Mouse (Mus musculus): ENCODE results near the gene Kcna1.

The Kcna1 gene

GRCm38 (mm10) chr6:126646381-126646780 lies at the start of gene Kcna1:
Gene Kcna1 (minus strand): TSS chr6:126646384.
- no peak for DNase-seq (ENCODE audit: low spot score in 2 of 2)

- no peak for DNase-seq (ENCODE audit: low spot score in 2 of 2)
Observed at GRCm38 (mm10) chr6:126687120-126687519, 40.9 kb upstream of the Kcna1 start.

- no peak for DNase-seq (ENCODE audit: low spot score in 2 of 2)
Observed at GRCm38 (mm10) chr6:126685135-126685534, 39.0 kb upstream of the Kcna1 start.

- DNase-seq (ENCODE audit: low spot score in 2 of 2): no peak
Observed at GRCm38 (mm10) chr6:126678961-126679360, 32.8 kb upstream of the Kcna1 start.

- no peak for DNase-seq (ENCODE audit: low spot score in 2 of 2)
Observed at GRCm38 (mm10) chr6:126667001-126667400, 20.8 kb upstream of the Kcna1 start.

- no peak for DNase-seq (ENCODE audit: low spot score in 2 of 2)
Observed at GRCm38 (mm10) chr6:126666091-126666490, 19.9 kb upstream of the Kcna1 start.

GRCm38 (mm10) chr6:126664569-126664968 lies 18.4 kb upstream of the Kcna1 start:
- no peak for DNase-seq (ENCODE audit: low spot score in 2 of 2)

- DNase-seq (ENCODE audit: low spot score in 2 of 2): no peak
Observed at GRCm38 (mm10) chr6:126657646-126658394, 11.6 kb upstream of the Kcna1 start.

GRCm38 (mm10) chr6:126653561-126653960 lies 7.4 kb upstream of the Kcna1 start:
- DNase-seq (ENCODE audit: low spot score in 2 of 2): no peak

GRCm38 (mm10) chr6:126645644-126646358 lies 383 bp downstream of the Kcna1 start:
- DNase-seq (ENCODE audit: low spot score in 2 of 2): peak; percentile 71 to 74

- peak; percentile 40 to 51 for DNase-seq (ENCODE audit: low spot score in 2 of 2)
Observed at GRCm38 (mm10) chr6:126645044-126645541, 1.1 kb downstream of the Kcna1 start.

- DNase-seq (ENCODE audit: low spot score in 2 of 2): peak; percentile 23 to 44
Observed at GRCm38 (mm10) chr6:126644181-126645043, 1.8 kb downstream of the Kcna1 start.

- no peak for DNase-seq (ENCODE audit: low spot score in 2 of 2)
Observed at GRCm38 (mm10) chr6:126643341-126644055, 2.7 kb downstream of the Kcna1 start.

- DNase-seq (ENCODE audit: low spot score in 2 of 2): peak; percentile 22 to 39
Observed at GRCm38 (mm10) chr6:126642856-126643321, 3.3 kb downstream of the Kcna1 start.

GRCm38 (mm10) chr6:126628451-126628850 lies 17.7 kb downstream of the Kcna1 start:
- DNase-seq (ENCODE audit: low spot score in 2 of 2): no peak

- no peak for DNase-seq (ENCODE audit: low spot score in 2 of 2)
Observed at GRCm38 (mm10) chr6:126618455-126618854, 27.7 kb downstream of the Kcna1 start.

- no peak for DNase-seq (ENCODE audit: low spot score in 2 of 2)
Observed at GRCm38 (mm10) chr6:126610746-126611145, 35.4 kb downstream of the Kcna1 start.

- DNase-seq (ENCODE audit: low spot score in 2 of 2): no peak
Observed at GRCm38 (mm10) chr6:126609193-126609947, 36.8 kb downstream of the Kcna1 start.

GRCm38 (mm10) chr6:126601843-126602326 lies 44.3 kb downstream of the Kcna1 start:
- no peak for DNase-seq (ENCODE audit: low spot score in 2 of 2)

All from frontal cortex, postnatal 10 days (tissue).